Mouse (Mus musculus) heart, adult 10 weeks (tissue): Measurements from ENCODE around the gene Fermt3. TPM values are rescaled to one million over a fixed set of nuclear protein-coding genes. Genes with fewer than 3 reads are reported as not detected.

Experiments used
- polyA plus RNA-seq: library from polyadenylated mRNA; stranded (reverse); fragments of 350-450 nt; fragmentation: Illumina TruSeq; extraction: RNeasy Lipid Tissue Mini Kit (QIAGEN cat#74804); gene quantifications from one replicate; pipeline ENCODE4 v1.2.3, GENCODE M21; 2014; ENCODE audit warnings: low read depth, low replicate concordance

Fermt3 gene
- 3.3 TPM for polyA plus RNA-seq

DNA sequence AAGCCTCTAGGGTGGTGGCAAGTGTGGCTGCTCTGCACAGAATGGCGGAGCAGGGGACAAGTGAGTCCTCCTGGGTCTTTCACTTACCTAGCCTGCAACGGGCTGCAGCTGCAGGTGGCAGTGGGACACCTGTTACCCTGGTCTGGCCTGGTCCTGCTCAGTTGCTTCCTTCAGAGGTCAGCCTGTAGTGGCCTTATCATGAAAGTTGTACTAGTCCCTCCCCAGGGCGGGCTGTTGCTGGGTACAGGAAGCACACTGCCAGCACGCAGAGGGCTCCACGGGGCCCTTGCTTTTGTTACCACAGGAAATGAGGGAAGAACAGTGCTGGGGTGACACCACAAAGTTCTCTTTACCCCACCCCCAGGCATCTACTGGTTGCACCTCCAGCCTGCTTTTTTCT is at the start of gene Fermt3:
Fermt3 (minus strand) TSS at position 279 of the 400 bp plus-strand sequence.

DNA sequence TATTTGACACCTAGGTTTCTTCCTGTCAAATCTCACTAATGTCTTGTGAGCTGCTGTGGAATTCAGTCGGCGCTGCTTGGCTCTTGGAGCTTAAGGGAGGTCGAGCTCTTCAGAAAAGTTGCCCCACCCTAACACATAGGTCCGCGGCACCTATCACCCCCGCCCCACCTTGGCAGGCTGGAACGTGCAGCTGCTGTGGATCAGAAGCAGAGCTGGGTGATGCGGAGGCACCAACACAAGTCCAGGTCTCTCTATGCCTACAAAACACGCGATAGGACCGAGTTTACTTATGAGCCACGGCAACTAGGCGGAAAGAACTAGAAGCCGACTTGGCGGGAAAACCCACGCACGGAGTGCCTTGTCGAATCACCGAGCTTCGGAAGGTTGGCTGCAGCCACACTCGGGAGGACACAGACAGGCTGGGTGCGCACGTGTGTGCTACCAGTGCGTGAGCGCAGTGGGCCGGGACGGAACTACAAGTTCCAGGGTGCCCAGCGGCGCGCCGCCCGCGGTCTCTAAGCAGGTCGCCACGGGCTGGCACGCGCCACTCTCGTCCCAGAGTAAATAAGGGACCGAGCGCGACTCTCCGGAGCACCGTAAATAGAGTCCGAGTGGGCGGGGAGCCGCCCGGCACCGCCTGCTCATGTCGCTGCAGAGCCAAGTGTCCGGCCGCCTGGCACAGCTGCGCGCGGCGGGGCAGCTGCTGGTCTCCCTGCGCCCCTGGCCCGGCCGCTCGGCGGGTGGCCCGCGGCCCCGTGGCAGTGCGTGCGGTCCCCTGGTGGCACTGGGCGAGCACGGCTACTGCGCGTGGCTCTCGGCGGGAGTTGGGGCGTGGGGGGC is 37.2 kb upstream of the Fermt3 start, which contains the start of gene Macrod1:
Macrod1 (plus strand) TSS at position 563 of the 840 bp plus-strand sequence.

DNA sequence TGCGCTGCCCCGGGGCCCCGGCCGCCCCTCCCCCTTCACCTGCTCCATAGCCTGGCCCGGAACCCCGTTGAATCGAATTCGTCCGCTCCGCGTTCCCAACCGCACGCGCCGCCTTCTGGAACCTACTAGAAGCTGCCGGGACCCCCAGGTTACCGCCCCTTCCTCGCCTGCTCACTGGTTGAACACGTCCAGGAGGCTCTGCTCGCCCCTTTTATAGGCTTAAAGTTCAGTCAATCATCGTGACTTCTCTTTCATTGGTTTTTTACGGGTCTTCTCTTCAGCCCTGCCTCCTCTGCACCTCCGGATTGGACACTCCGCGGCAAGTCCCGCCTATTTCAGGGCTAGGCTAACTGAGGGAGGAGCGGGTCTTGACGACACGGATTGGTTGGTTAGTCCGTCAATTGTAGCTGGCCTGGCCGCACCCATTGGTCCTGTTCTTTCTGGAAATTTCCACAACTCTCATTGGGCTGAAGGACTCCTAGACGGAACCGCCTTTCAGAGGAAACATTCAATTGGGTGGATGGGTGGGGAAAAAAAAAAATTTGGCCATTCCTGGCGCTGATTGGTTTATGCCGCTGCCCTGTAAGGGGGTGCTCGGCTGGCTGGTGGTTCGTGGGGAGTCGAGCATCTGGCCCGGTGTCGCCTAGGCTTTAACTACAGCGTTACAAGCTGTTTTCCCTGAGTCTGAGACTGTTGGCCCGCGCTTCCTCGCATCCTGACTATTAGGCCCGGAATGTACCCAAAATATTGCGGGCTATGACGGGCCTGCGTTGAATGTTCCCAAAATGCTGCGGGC is 20.8 kb upstream of the Fermt3 start, which contains the start of gene Stip1:
Stip1 (minus strand) TSS at position 127 of the 796 bp plus-strand sequence.

DNA sequence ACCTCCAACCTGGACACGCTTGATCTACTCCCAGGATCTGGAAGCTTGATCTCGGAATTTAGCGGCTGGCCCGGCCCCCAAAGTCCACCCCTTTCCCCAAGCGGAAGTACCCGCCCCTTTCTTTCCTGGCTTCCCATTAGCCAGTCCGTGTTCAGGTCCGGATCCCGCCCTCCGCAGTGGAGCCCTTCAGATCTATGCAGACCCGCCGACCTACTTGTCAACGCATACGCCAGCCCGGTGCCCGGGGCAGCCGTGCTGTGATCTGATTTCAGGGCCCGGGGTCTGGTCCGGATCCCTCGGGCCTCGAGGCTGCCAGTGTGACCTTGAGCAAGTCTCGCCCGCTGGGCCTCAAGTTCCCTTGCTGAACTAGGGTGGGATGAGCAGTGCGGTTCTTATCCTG is 23.3 kb downstream of the Fermt3 start, which contains the start of the genes Nudt22 and Trpt1:
Nudt22 (minus strand) TSS at position 112 of the 400 bp plus-strand sequence.
Trpt1 (plus strand) TSS at position 126 of the 400 bp plus-strand sequence.

DNA sequence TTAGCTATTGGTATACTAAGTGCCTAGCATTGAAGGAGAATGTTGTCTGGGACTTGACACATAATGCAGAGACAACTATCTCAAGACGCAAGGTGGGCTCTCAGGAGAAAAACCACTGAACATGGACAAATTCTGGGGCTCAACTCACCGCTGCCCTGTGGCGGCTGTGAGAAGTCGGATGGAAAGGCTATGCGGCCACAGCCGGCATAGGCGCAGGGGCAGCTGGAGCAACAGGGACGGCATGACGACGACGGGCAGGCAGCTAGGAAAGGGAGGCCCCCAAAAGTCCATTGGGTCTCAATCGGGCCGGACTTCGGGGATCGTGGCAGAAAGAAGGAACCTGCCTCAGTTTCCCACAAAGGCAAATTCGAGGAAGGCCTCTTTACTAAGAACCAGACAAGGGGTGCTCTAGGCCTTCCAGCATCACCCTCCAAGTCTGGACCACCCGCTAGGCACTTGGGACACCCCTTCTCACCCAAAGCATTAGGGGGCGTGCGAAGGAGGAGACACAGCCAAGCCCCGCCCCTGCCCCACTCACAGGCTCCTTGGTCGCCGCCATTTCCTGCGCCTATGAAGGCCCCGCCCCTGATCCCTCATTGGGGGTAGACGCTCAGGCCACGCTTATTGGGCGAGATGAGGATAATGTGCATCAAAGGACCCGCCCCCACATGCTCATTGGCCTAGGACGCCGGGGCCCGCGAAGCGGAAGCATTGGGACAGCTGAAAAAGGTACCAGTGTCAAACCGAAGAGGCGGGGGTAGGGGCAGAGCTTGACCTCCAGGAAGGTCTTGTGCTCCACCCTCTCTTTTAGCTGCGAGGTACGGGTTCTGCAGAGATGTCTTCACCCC is 27.0 kb downstream of the Fermt3 start, which contains the start of gene Dnajc4:
Dnajc4 (minus strand) TSS at position 562 of the 848 bp plus-strand sequence.

DNA sequence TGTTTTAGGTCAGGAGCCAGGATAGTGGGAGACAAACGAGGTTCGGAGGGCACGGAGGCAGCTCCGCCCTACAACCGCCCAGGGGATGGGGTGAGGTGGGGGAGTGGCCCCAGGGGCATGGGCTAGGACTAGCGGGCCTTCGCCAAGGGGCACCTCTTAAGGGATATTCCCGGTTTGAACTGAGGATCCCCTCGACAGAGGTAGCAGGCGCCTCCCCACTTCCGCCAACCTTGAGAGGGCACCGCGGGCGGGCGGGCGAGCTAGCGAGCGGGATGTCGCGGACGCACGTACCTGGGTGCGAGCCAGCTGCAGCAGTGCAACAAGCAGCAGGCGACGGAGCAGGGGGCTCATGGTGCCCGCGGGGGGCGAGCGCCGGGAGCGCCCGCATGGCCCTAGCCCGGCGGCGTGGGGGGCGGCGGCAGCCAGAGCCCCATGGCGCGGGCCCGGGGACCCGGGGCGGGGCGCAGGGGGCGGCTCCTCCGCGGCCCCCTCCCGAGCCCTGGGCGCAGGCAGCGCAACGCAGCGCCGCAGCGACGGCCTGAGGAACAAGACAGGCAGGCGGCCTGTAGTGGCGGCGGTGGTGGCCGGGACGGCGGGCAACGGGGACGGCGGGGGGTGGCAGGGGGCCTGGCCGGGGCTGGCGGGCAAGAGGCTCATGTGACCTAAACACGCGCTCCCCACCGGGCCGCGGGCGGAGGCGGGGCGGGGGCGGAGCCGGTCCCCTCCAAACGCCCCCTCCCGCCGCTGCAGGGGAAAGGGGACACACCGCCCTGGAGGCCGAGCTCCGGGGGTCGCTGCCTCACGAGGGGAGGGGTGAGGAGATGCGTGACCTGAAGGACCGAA is 32.0 kb downstream of the Fermt3 start, which contains the start of gene Vegfb:
Vegfb (minus strand) TSS at position 591 of the 843 bp plus-strand sequence.

DNA sequence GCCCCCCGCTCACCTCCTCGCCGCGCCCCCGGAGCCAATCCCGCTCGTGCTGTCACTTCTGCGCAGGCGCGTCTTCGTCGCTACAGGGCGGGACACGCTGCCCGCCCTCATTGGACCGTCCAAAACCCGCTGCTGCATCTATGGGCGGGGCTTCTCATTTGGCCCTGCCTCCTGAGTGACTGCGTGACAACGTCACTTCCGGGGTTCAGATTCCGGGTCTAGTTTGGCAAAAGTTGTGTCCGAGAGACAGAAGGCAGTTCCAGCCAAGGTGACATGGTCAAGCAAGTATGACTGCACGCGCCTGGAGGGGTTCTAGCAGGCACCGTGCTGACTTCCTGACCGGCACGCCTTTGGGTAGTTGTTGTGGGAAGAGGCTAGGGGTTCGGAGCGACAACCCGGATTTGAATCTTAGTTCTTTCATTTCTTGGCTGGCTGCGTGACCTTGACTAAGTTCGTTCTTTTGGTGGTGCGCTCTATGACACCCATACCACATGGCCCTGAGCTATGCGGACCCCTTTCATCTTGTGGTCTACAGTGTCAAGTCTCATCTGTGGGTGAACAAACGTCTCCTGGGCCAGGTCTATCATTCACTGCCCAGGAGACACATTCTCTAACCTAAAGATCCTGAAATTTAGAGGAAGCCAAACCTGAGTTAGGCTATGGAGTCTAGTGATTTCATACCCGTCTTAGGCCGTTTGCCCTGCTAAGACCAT is 38.7 kb downstream of the Fermt3 start, which contains the start of gene Fkbp2:
Fkbp2 (minus strand) TSS at position 121 of the 713 bp plus-strand sequence.

DNA sequence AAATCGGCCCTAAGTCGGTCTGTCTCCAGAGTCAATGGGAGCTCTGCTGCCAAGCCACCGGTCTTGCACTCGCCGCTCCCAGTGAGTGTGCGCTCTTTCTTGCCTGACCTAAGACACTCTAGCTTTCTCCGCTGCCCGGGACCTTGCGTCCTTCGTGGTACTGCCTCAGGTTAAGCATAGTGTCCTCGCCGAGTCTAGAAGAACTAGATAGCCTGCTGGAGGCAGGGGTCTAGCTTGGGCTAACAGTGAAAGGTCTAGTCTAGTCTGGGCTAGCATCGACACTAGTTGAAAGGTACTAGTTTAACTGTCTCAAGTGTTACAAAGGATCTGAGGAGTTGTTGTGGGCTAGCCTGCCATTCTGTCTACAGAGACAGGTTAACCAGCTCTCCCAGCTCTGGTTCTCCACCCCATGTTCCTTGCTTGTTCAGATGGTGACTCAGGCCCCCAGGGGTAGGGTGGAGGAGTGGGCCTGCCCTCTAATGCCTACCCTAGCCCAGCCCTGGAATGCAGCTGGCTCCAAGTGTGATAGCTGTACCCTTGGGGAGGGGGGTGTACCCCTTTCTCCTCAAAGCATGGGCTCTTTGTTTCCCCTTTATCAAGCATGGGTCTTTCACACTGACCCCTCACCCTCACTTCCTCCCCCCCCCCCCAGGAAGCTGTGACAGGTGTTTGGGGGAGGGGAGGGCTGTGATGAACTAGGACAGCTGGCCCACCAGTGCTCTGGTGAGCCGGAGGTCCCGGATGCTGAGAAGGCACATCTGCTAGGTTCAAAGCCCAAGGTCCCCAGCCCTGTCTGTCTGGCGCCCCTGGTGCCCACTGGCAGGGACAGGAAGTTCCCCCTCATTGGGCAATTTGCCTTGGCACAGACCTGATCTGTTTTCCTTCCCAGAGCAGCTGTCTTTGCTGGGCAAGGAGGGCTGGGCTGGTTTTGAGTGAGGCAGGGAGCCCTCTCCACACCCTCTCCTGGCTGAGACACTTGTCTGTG is 43.4 kb downstream of the Fermt3 start, which contains the start of gene Plcb3:
Plcb3 (minus strand) TSS at position 934 of the 985 bp plus-strand sequence.

DNA sequence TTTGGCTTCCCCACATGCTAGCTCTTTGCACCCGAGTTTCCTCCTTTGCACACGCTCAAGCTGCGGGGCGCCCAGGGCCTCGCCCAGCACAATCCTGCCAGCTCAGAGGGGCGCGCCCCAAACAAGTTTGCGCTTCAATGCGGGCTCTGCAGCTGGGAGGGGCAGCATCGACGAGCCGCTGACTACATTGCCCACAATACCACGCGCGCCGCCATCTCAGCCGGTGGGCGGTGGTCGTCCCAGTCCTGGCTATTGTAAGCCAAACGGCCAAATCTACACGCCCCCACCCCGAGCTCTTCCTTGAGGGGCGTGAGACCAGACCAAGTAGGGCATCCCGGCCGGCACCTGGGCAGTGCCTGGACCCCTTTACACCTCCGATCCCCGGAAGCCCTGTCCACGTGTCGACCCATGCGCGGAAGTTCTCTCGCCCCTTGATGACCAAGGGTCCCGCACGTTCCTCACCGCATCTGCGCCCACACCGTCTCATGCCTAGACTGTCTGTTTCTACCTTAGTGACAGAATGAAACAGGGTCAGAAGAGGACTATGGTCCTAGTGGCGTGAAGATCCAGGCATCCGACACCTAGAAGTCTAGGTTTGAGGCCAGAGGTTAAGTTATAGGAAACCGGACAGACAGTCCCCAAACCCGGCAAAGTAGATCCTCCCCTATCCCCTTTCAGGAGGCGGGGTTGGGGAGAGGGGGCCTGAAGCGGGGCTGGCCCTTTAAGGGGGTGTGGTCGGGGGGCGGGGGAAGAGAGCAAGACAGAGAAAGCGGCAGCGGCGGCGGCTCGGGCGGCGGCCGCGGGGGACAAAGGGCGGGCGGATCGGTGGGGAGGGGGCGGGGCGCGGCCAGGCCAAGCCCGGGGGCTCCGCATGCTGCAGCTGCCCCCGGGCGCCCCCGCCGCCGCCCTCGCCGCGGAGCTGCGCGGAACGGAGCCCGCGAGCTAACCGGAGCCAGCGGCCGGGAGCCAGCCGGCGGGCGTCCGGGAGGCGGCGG is 44.8 kb downstream of the Fermt3 start, which contains the start of gene Ppp1r14b:
Ppp1r14b (plus strand) TSS at position 758 of the 995 bp plus-strand sequence.

Other genes with a start within 250 kb of the Fermt3 start
- 11.3 TPM for gene Rps6ka4, start 178.8 kb downstream of the Fermt3 start, polyA plus RNA-seq
- gene Ccdc88b, start 161.3 kb downstream of the Fermt3 start, polyA plus RNA-seq = 1.0 TPM
- gene Trmt112, start 109.8 kb downstream of the Fermt3 start, polyA plus RNA-seq = 42.4 TPM
- gene Prdx5, start 109.4 kb downstream of the Fermt3 start, polyA plus RNA-seq = 608 TPM
- 142 TPM for gene Esrra, start 97.7 kb downstream of the Fermt3 start, polyA plus RNA-seq
- gene Catsperz, start 94.1 kb downstream of the Fermt3 start, polyA plus RNA-seq = not detected
- gene Kcnk4, start 85.0 kb downstream of the Fermt3 start, polyA plus RNA-seq = not detected
- 33.9 TPM for gene Bad, start 77.6 kb downstream of the Fermt3 start, polyA plus RNA-seq
- 30.3 TPM for gene Gpr137, start 77.0 kb downstream of the Fermt3 start, polyA plus RNA-seq
- 55.2 TPM for gene Ppp1r14b, start 44.5 kb downstream of the Fermt3 start, polyA plus RNA-seq
- 21.0 TPM for gene Plcb3, start 43.0 kb downstream of the Fermt3 start, polyA plus RNA-seq
- gene Fkbp2, start 39.0 kb downstream of the Fermt3 start, polyA plus RNA-seq = 44.1 TPM
- gene Vegfb, start 31.8 kb downstream of the Fermt3 start, polyA plus RNA-seq = 291 TPM
- gene Dnajc4, start 26.9 kb downstream of the Fermt3 start, polyA plus RNA-seq = 61.0 TPM
- 34.6 TPM for gene Nudt22, start 23.4 kb downstream of the Fermt3 start, polyA plus RNA-seq
- 24.2 TPM for gene Trpt1, start 23.3 kb downstream of the Fermt3 start, polyA plus RNA-seq
- gene Stip1, start 20.5 kb upstream of the Fermt3 start, polyA plus RNA-seq = 110 TPM
- 234 TPM for gene Macrod1, start 37.3 kb upstream of the Fermt3 start, polyA plus RNA-seq
- 0.89 TPM for gene Flrt1, start 86.3 kb upstream of the Fermt3 start, polyA plus RNA-seq
- 49.5 TPM for gene Otub1, start 186.8 kb upstream of the Fermt3 start, polyA plus RNA-seq
- gene Cox8a, start 198.1 kb upstream of the Fermt3 start, polyA plus RNA-seq = 337 TPM
- 27.8 TPM for gene Naa40, start 221.7 kb upstream of the Fermt3 start, polyA plus RNA-seq
- 7.4 TPM for gene Rcor2, start 247.9 kb upstream of the Fermt3 start, polyA plus RNA-seq